Mouse (Mus musculus): ENCODE data around the gene Kcnma1. TPM values are rescaled to one million over a fixed set of nuclear protein-coding genes. Genes with fewer than 3 reads are reported as not detected.
A peak's percentile ranks its signal among the peaks of the same experiment; 100 is the strongest.

The Kcnma1 gene
- polyA plus RNA-seq, 1 experiment from 2014 or later = 7.8 TPM

- WGBS = 33% methylated on average over 2 of the region's 2 CpGs
- H3K27ac ChIP-seq (replicated peaks; ENCODE audit: low read depth, low read length) = no peak overlapping the region
- no peak overlapping the region for H3K9ac ChIP-seq (ENCODE audit: low read depth, low read length)
- no peaks in the 10 kb centered on the region for H3K36me3 ChIP-seq (ENCODE audit: control insufficient read depth, insufficient read depth, low read length)
- ATAC-seq (ENCODE audit: low read depth) = no peak
- no peak overlapping the region for H3K4me2 ChIP-seq (ENCODE audit: low read depth, low read length)
- DNase-seq (ENCODE audit: low spot score) = peak; percentile 56
- no peak overlapping the region for H3K4me3 ChIP-seq (ENCODE audit: low read depth, low read length)
- no peaks in the 10 kb centered on the region for H3K4me1 ChIP-seq (ENCODE audit: control insufficient read depth, insufficient read depth, low read length)
- H3K9me3 ChIP-seq (ENCODE audit: control insufficient read depth, low read length) = no peaks in the 10 kb centered on the region
- H3K27me3 ChIP-seq (replicated peaks; ENCODE audit: control insufficient read depth, insufficient read depth, low read length) = no peaks in the 10 kb centered on the region
Measured at GRCm38 (mm10) chr14:23729377-23729776, 284.9 kb downstream of the Kcnma1 start.

- no peaks in the 10 kb centered on the region for H3K4me1 ChIP-seq (ENCODE audit: control insufficient read depth, insufficient read depth, low read length)
- H3K9ac ChIP-seq (ENCODE audit: low read depth, low read length) = no peak overlapping the region
- H3K4me2 ChIP-seq (ENCODE audit: low read depth, low read length) = no peak overlapping the region
- WGBS = 65% methylated on average over 7 of the region's 7 CpGs
- DNase-seq (ENCODE audit: low spot score) = no peak
- ATAC-seq (ENCODE audit: low read depth) = no peak
- H3K27me3 ChIP-seq (replicated peaks; ENCODE audit: control insufficient read depth, insufficient read depth, low read length) = no peaks in the 10 kb centered on the region
- H3K36me3 ChIP-seq (ENCODE audit: control insufficient read depth, insufficient read depth, low read length) = no peaks in the 10 kb centered on the region
- H3K9me3 ChIP-seq (ENCODE audit: control insufficient read depth, low read length) = no peaks in the 10 kb centered on the region
- H3K27ac ChIP-seq (replicated peaks; ENCODE audit: low read depth, low read length) = no peak overlapping the region
- no peak overlapping the region for H3K4me3 ChIP-seq (ENCODE audit: low read depth, low read length)
Measured at GRCm38 (mm10) chr14:23723701-23724430, 290.4 kb downstream of the Kcnma1 start.

GRCm38 (mm10) chr14:23719246-23719645 is 295.0 kb downstream of the Kcnma1 start:
- 0 out of 2 replicates have a peak, but pooled peaks cover 2% of the 10 kb centered on the region for H3K4me1 ChIP-seq (ENCODE audit: control insufficient read depth, insufficient read depth, low read length)
- WGBS = 75% methylated on average over 3 of the region's 3 CpGs
- DNase-seq (ENCODE audit: low spot score) = no peak
- no peak overlapping the region for H3K27ac ChIP-seq (replicated peaks; ENCODE audit: low read depth, low read length)
- H3K9me3 ChIP-seq (ENCODE audit: control insufficient read depth, low read length) = no peaks in the 10 kb centered on the region
- no peaks in the 10 kb centered on the region for H3K27me3 ChIP-seq (replicated peaks; ENCODE audit: control insufficient read depth, insufficient read depth, low read length)
- no peak overlapping the region for H3K9ac ChIP-seq (ENCODE audit: low read depth, low read length)
- ATAC-seq (ENCODE audit: low read depth) = no peak
- no peak overlapping the region for H3K4me2 ChIP-seq (ENCODE audit: low read depth, low read length)
- H3K36me3 ChIP-seq (ENCODE audit: control insufficient read depth, insufficient read depth, low read length) = no peaks in the 10 kb centered on the region
- no peak overlapping the region for H3K4me3 ChIP-seq (ENCODE audit: low read depth, low read length)

- Histone ChIP-seq H3K4me3 (ENCODE audit: low read depth, low read length) (no peak overlapping the region), H3K27me3 (replicated peaks; ENCODE audit: control insufficient read depth, insufficient read depth, low read length) (no peaks in the 10 kb centered on the region), H3K9me3 (ENCODE audit: control insufficient read depth, low read length) (no peaks in the 10 kb centered on the region), H3K4me1 (ENCODE audit: control insufficient read depth, insufficient read depth, low read length) (0 out of 2 replicates have a peak, but pooled peaks cover 4% of the 10 kb centered on the region), H3K36me3 (ENCODE audit: control insufficient read depth, insufficient read depth, low read length) (no peaks in the 10 kb centered on the region), H3K27ac (replicated peaks; ENCODE audit: low read depth, low read length) (no peak overlapping the region), H3K4me2 (ENCODE audit: low read depth, low read length) (no peak overlapping the region), H3K9ac (ENCODE audit: low read depth, low read length) (no peak overlapping the region)
- WGBS = 80% methylated on average over 6 of the region's 6 CpGs
- DNase-seq (ENCODE audit: low spot score) = no peak
- ATAC-seq (ENCODE audit: low read depth) = no peak
Measured at GRCm38 (mm10) chr14:23718667-23719066, 295.6 kb downstream of the Kcnma1 start.

GRCm38 (mm10) chr14:23714396-23715131 is 299.7 kb downstream of the Kcnma1 start:
- H3K4me1 ChIP-seq (ENCODE audit: control insufficient read depth, insufficient read depth, low read length) = 0 out of 2 replicates have a peak, but pooled peaks cover 4% of the 10 kb centered on the region
- ATAC-seq (ENCODE audit: low read depth) (peak; percentile 90), DNase-seq (ENCODE audit: low spot score) (peak; percentile 88)
- no peak overlapping the region for H3K9ac ChIP-seq (ENCODE audit: low read depth, low read length)
- WGBS = 43% methylated on average over 7 of the region's 7 CpGs
- H3K4me3 ChIP-seq (ENCODE audit: low read depth, low read length) = no peak overlapping the region
- H3K36me3 ChIP-seq (ENCODE audit: control insufficient read depth, insufficient read depth, low read length) = no peaks in the 10 kb centered on the region
- no peak overlapping the region for H3K4me2 ChIP-seq (ENCODE audit: low read depth, low read length)
- H3K27ac ChIP-seq (replicated peaks; ENCODE audit: low read depth, low read length) = no peak overlapping the region
- H3K9me3 ChIP-seq (ENCODE audit: control insufficient read depth, low read length) = no peaks in the 10 kb centered on the region
- H3K27me3 ChIP-seq (replicated peaks; ENCODE audit: control insufficient read depth, insufficient read depth, low read length) = no peaks in the 10 kb centered on the region

GRCm38 (mm10) chr14:23712891-23713290 is 301.4 kb downstream of the Kcnma1 start:
- no peak overlapping the region for H3K4me3 ChIP-seq (ENCODE audit: low read depth, low read length)
- 86% methylated on average over 5 of the region's 5 CpGs for WGBS
- ATAC-seq (ENCODE audit: low read depth) (no peak), DNase-seq (ENCODE audit: low spot score) (no peak)
- no peak overlapping the region for H3K27ac ChIP-seq (replicated peaks; ENCODE audit: low read depth, low read length)
- H3K4me2 ChIP-seq (ENCODE audit: low read depth, low read length) = no peak overlapping the region
- H3K9ac ChIP-seq (ENCODE audit: low read depth, low read length) = no peak overlapping the region
- H3K36me3 ChIP-seq (ENCODE audit: control insufficient read depth, insufficient read depth, low read length) = no peaks in the 10 kb centered on the region
- H3K9me3 ChIP-seq (ENCODE audit: control insufficient read depth, low read length) = no peaks in the 10 kb centered on the region
- H3K27me3 ChIP-seq (replicated peaks; ENCODE audit: control insufficient read depth, insufficient read depth, low read length) = no peaks in the 10 kb centered on the region
- 0 out of 2 replicates have a peak, but pooled peaks cover 4% of the 10 kb centered on the region for H3K4me1 ChIP-seq (ENCODE audit: control insufficient read depth, insufficient read depth, low read length)

GRCm38 (mm10) chr14:23710954-23711353 is 303.3 kb downstream of the Kcnma1 start:
- H3K27ac ChIP-seq (replicated peaks; ENCODE audit: low read depth, low read length) = no peak overlapping the region
- 80% methylated on average over 7 of the region's 7 CpGs for WGBS
- no peak overlapping the region for H3K9ac ChIP-seq (ENCODE audit: low read depth, low read length)
- no peaks in the 10 kb centered on the region for H3K27me3 ChIP-seq (replicated peaks; ENCODE audit: control insufficient read depth, insufficient read depth, low read length)
- H3K4me1 ChIP-seq (ENCODE audit: control insufficient read depth, insufficient read depth, low read length) = 0 out of 2 replicates have a peak, but pooled peaks cover 4% of the 10 kb centered on the region
- no peak overlapping the region for H3K4me2 ChIP-seq (ENCODE audit: low read depth, low read length)
- H3K9me3 ChIP-seq (ENCODE audit: control insufficient read depth, low read length) = no peaks in the 10 kb centered on the region
- no peak overlapping the region for H3K4me3 ChIP-seq (ENCODE audit: low read depth, low read length)
- ATAC-seq (ENCODE audit: low read depth) (no peak), DNase-seq (ENCODE audit: low spot score) (no peak)
- H3K36me3 ChIP-seq (ENCODE audit: control insufficient read depth, insufficient read depth, low read length) = no peaks in the 10 kb centered on the region

- no peak overlapping the region for H3K9ac ChIP-seq (ENCODE audit: low read depth, low read length)
- no peak overlapping the region for H3K4me2 ChIP-seq (ENCODE audit: low read depth, low read length)
- H3K4me3 ChIP-seq (ENCODE audit: low read depth, low read length) = no peak overlapping the region
- H3K27ac ChIP-seq (replicated peaks; ENCODE audit: low read depth, low read length) = no peak overlapping the region
- H3K27me3 ChIP-seq (replicated peaks; ENCODE audit: control insufficient read depth, insufficient read depth, low read length) = no peaks in the 10 kb centered on the region
- H3K4me1 ChIP-seq (ENCODE audit: control insufficient read depth, insufficient read depth, low read length) = no peaks in the 10 kb centered on the region
- peak; percentile 79; the same call in 1 of the 2 replicates for ATAC-seq (ENCODE audit: low read depth)
- H3K36me3 ChIP-seq (ENCODE audit: control insufficient read depth, insufficient read depth, low read length) = no peaks in the 10 kb centered on the region
- H3K9me3 ChIP-seq (ENCODE audit: control insufficient read depth, low read length) = no peaks in the 10 kb centered on the region
- DNase-seq (ENCODE audit: low spot score) = peak; percentile 77
- WGBS = 60% methylated on average over 10 of the region's 10 CpGs
Measured at GRCm38 (mm10) chr14:23706837-23707236, 307.5 kb downstream of the Kcnma1 start.
